Mouse (Mus musculus) erythroblast, embryonic 14.5 days (primary cell): ENCODE measurements around the gene Dynlt1f.
"Not testable (repeated sequence)": the region's sequence is repeated elsewhere in the genome, so short reads cannot be mapped to it uniquely, and the experiment has no call there.

Experiments used
- GATA1 ChIP-seq: IDR thresholded peaks from 2 replicates; pipeline ENCODE4 v1.6.1; 2012; ENCODE audit warnings: low read length, inconsistent platforms, mixed read lengths
- TAL1 ChIP-seq: IDR thresholded peaks from 3 replicates; pipeline ENCODE4 v1.6.1; 2012; ENCODE audit warnings: low read length, inconsistent platforms, mixed read lengths

DNA sequence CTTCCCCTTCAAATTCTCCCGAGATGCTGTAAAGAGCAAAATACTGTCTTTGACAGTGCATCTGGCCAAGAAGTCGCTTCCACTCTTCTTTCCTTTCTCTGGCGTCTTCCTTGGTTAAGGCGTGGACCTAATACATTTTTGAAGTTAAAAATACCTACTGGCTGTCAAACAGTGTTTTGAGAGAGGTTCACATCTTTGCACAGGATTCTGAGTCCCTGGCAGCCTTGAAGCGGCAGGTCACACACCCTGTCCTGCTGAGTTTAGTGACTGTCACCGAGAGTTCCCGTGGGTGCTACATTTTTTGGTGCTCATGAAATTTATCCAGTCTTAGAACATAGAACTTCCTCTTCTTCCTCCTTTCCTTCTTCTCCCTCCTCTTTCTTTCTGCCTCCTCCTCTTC is 44.4 kb upstream of the Dynlt1f start:
- TF ChIP-seq TAL1, GATA1: not testable (repeated sequence)
